Mouse (Mus musculus): Measurements from ENCODE around the gene Slc17a4. TPM values are rescaled to one million over a fixed set of nuclear protein-coding genes. Genes with fewer than 3 reads are reported as not detected.

Slc17a4 gene
- total RNA-seq, 1 experiment = not detected

DNA sequence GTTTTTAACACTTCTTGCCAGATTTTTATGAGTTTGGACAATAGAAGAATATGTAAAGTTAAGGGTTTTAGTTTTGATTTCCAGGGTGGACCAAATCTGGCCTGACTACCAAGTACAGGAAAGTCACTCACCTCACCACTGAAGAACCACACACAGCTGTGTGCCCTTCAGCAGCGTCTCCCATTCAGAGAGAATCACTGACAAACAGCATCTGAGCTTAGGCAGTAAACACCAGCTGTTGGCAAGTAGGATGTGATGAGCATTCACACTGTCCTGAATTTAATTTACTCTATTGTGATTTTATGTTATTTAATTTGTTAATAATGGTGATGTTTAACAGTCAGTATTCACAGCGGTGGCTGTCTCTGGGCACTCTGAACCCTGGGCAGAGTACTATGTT is 11.0 kb upstream of the Slc17a4 start:
- Histone ChIP-seq H3K9me3 (ENCODE audit: control insufficient read depth, insufficient read depth, low read depth, low read length) (no peaks in the 10 kb centered on the region), H3K4me1 (ENCODE audit: control insufficient read depth in 2 of 2, insufficient read depth in 2 of 2, low read length in 2 of 2, poor library complexity in 1 of 2) (no peaks in the 10 kb centered on the region), H3K4me3 (ENCODE audit: insufficient read depth in 1 of 2, low read depth in 1 of 2, low read length in 2 of 2, poor library complexity in 1 of 2, severe bottlenecking in 1 of 2) (no peak overlapping the region), H3K9ac (ENCODE audit: insufficient read depth, low read depth, low read length, poor library complexity, severe bottlenecking) (no peak overlapping the region), H3K36me3 (ENCODE audit: control insufficient read depth, insufficient read depth, low read length, poor library complexity, severe bottlenecking) (no peaks in the 10 kb centered on the region), H3K27ac (ENCODE audit: insufficient read depth, low read depth, low read length, poor library complexity, severe bottlenecking) (no peak overlapping the region)
- in situ Hi-C loops (cut with MboI; ENCODE audit: low sequenced_read_pairs in 2 of 2, unreplicated experiment in 2 of 2) = no loop called here
- no peak for DNase-seq (ENCODE audit: low read depth, low spot score)
- no peak for TF ChIP-seq CHD2 (IDR thresholded peaks at IDR 0.05; ENCODE audit: low read depth, low read length)
- TF ChIP-seq HCFC1 (IDR thresholded peaks at IDR 0.05; ENCODE audit: borderline replicate concordance, insufficient read depth, low read length) = no peak
- TF ChIP-seq MAFK (IDR thresholded peaks at IDR 0.05; ENCODE audit: insufficient read depth, low read depth, low read length) = no peak
- TF ChIP-seq ZC3H11A (IDR thresholded peaks at IDR 0.05; ENCODE audit: borderline replicate concordance, low read depth, low read length) = no peak
- no peak for TF ChIP-seq ZNF384 (IDR thresholded peaks at IDR 0.05; ENCODE audit: low read depth, low read length)

DNA sequence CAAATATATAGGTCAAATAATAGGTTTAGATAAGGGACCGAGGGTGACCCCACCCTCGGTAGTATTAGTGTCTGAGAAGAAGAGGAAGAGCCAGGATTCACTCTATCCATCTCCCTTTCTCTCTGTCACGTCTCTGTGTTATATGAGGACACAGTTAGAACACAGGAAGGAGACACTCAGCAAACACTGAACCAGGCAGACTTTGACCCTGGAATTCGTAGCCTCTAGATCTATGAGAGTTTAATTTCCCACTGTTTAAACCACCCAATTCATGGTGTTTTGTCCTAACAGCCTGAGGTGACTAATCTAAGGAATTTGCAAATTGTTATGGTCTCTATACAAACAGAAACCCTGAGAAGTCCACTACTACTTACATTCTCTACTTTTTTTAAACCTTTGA is 2.9 kb upstream of the Slc17a4 start:
- in situ Hi-C loops (cut with MboI; ENCODE audit: low sequenced_read_pairs in 2 of 2, unreplicated experiment in 2 of 2) = no loop called here
- Histone ChIP-seq H3K4me3 (ENCODE audit: insufficient read depth in 1 of 2, low read depth in 1 of 2, low read length in 2 of 2, poor library complexity in 1 of 2, severe bottlenecking in 1 of 2) (no peak overlapping the region), H3K9ac (ENCODE audit: insufficient read depth, low read depth, low read length, poor library complexity, severe bottlenecking) (no peak overlapping the region), H3K36me3 (ENCODE audit: control insufficient read depth, insufficient read depth, low read length, poor library complexity, severe bottlenecking) (no peaks in the 10 kb centered on the region), H3K4me1 (ENCODE audit: control insufficient read depth in 2 of 2, insufficient read depth in 2 of 2, low read length in 2 of 2, poor library complexity in 1 of 2) (no peaks in the 10 kb centered on the region), H3K27ac (ENCODE audit: insufficient read depth, low read depth, low read length, poor library complexity, severe bottlenecking) (no peak overlapping the region), H3K9me3 (ENCODE audit: control insufficient read depth, insufficient read depth, low read depth, low read length) (no peaks in the 10 kb centered on the region)
- DNase-seq (ENCODE audit: low read depth, low spot score) = no peak
- TF ChIP-seq CHD2 (IDR thresholded peaks at IDR 0.05; ENCODE audit: low read depth, low read length) (no peak), MAFK (IDR thresholded peaks at IDR 0.05; ENCODE audit: insufficient read depth, low read depth, low read length) (no peak), ZNF384 (IDR thresholded peaks at IDR 0.05; ENCODE audit: low read depth, low read length) (no peak), ZC3H11A (IDR thresholded peaks at IDR 0.05; ENCODE audit: borderline replicate concordance, low read depth, low read length) (no peak), HCFC1 (IDR thresholded peaks at IDR 0.05; ENCODE audit: borderline replicate concordance, insufficient read depth, low read length) (no peak)

GRCm38 (mm10) chr13:23916132-23916531 is 1.3 kb upstream of the Slc17a4 start:
- no peak overlapping the region for H3K4me3 ChIP-seq (ENCODE audit: insufficient read depth in 1 of 2, low read depth in 1 of 2, low read length in 2 of 2, poor library complexity in 1 of 2, severe bottlenecking in 1 of 2)
- in situ Hi-C loops (cut with MboI; ENCODE audit: low sequenced_read_pairs in 2 of 2, unreplicated experiment in 2 of 2) = no loop called here
- TF ChIP-seq ZC3H11A (IDR thresholded peaks at IDR 0.05; ENCODE audit: borderline replicate concordance, low read depth, low read length) (no peak), CHD2 (IDR thresholded peaks at IDR 0.05; ENCODE audit: low read depth, low read length) (no peak), MAFK (IDR thresholded peaks at IDR 0.05; ENCODE audit: insufficient read depth, low read depth, low read length) (no peak), HCFC1 (IDR thresholded peaks at IDR 0.05; ENCODE audit: borderline replicate concordance, insufficient read depth, low read length) (no peak), ZNF384 (IDR thresholded peaks at IDR 0.05; ENCODE audit: low read depth, low read length) (no peak)
- H3K36me3 ChIP-seq (ENCODE audit: control insufficient read depth, insufficient read depth, low read length, poor library complexity, severe bottlenecking) = no peaks in the 10 kb centered on the region
- no peak overlapping the region for H3K9ac ChIP-seq (ENCODE audit: insufficient read depth, low read depth, low read length, poor library complexity, severe bottlenecking)
- DNase-seq (ENCODE audit: low read depth, low spot score) = no peak
- H3K27ac ChIP-seq (ENCODE audit: insufficient read depth, low read depth, low read length, poor library complexity, severe bottlenecking) = no peak overlapping the region
- no peaks in the 10 kb centered on the region for H3K4me1 ChIP-seq (ENCODE audit: control insufficient read depth in 2 of 2, insufficient read depth in 2 of 2, low read length in 2 of 2, poor library complexity in 1 of 2)
- H3K9me3 ChIP-seq (ENCODE audit: control insufficient read depth, insufficient read depth, low read depth, low read length) = no peaks in the 10 kb centered on the region

- in situ Hi-C loops (cut with MboI; ENCODE audit: low sequenced_read_pairs in 2 of 2, unreplicated experiment in 2 of 2) = no loop called here
- H3K36me3 ChIP-seq (ENCODE audit: control insufficient read depth, insufficient read depth, low read length, poor library complexity, severe bottlenecking) = no peaks in the 10 kb centered on the region
- H3K4me1 ChIP-seq (ENCODE audit: control insufficient read depth in 2 of 2, insufficient read depth in 2 of 2, low read length in 2 of 2, poor library complexity in 1 of 2) = no peaks in the 10 kb centered on the region
- no peak overlapping the region for H3K9ac ChIP-seq (ENCODE audit: insufficient read depth, low read depth, low read length, poor library complexity, severe bottlenecking)
- no peaks in the 10 kb centered on the region for H3K9me3 ChIP-seq (ENCODE audit: control insufficient read depth, insufficient read depth, low read depth, low read length)
- no peak for DNase-seq (ENCODE audit: low read depth, low spot score)
- TF ChIP-seq ZC3H11A (IDR thresholded peaks at IDR 0.05; ENCODE audit: borderline replicate concordance, low read depth, low read length) (no peak), MAFK (IDR thresholded peaks at IDR 0.05; ENCODE audit: insufficient read depth, low read depth, low read length) (no peak), HCFC1 (IDR thresholded peaks at IDR 0.05; ENCODE audit: borderline replicate concordance, insufficient read depth, low read length) (no peak), CHD2 (IDR thresholded peaks at IDR 0.05; ENCODE audit: low read depth, low read length) (no peak), ZNF384 (IDR thresholded peaks at IDR 0.05; ENCODE audit: low read depth, low read length) (no peak)
- H3K4me3 ChIP-seq (ENCODE audit: insufficient read depth in 1 of 2, low read depth in 1 of 2, low read length in 2 of 2, poor library complexity in 1 of 2, severe bottlenecking in 1 of 2) = no peak overlapping the region
- no peak overlapping the region for H3K27ac ChIP-seq (ENCODE audit: insufficient read depth, low read depth, low read length, poor library complexity, severe bottlenecking)
Observed at GRCm38 (mm10) chr13:23913791-23914306, 960 bp downstream of the Slc17a4 start.

- H3K9ac ChIP-seq (ENCODE audit: insufficient read depth, low read depth, low read length, poor library complexity, severe bottlenecking) = no peak overlapping the region
- H3K36me3 ChIP-seq (ENCODE audit: control insufficient read depth, insufficient read depth, low read length, poor library complexity, severe bottlenecking) = no peaks in the 10 kb centered on the region
- no peak for TF ChIP-seq MAFK (IDR thresholded peaks at IDR 0.05; ENCODE audit: insufficient read depth, low read depth, low read length)
- TF ChIP-seq CHD2 (IDR thresholded peaks at IDR 0.05; ENCODE audit: low read depth, low read length) = no peak
- no peak for TF ChIP-seq HCFC1 (IDR thresholded peaks at IDR 0.05; ENCODE audit: borderline replicate concordance, insufficient read depth, low read length)
- no peak for TF ChIP-seq ZNF384 (IDR thresholded peaks at IDR 0.05; ENCODE audit: low read depth, low read length)
- in situ Hi-C loops (cut with MboI; ENCODE audit: low sequenced_read_pairs in 2 of 2, unreplicated experiment in 2 of 2) = no loop called here
- no peak overlapping the region for H3K4me3 ChIP-seq (ENCODE audit: insufficient read depth in 1 of 2, low read depth in 1 of 2, low read length in 2 of 2, poor library complexity in 1 of 2, severe bottlenecking in 1 of 2)
- no peaks in the 10 kb centered on the region for H3K4me1 ChIP-seq (ENCODE audit: control insufficient read depth in 2 of 2, insufficient read depth in 2 of 2, low read length in 2 of 2, poor library complexity in 1 of 2)
- DNase-seq (ENCODE audit: low read depth, low spot score) = no peak
- H3K27ac ChIP-seq (ENCODE audit: insufficient read depth, low read depth, low read length, poor library complexity, severe bottlenecking) = no peak overlapping the region
- H3K9me3 ChIP-seq (ENCODE audit: control insufficient read depth, insufficient read depth, low read depth, low read length) = no peaks in the 10 kb centered on the region
Observed at GRCm38 (mm10) chr13:23911335-23911734, 3.5 kb downstream of the Slc17a4 start.
